Mouse (Mus musculus): Measurements from ENCODE around the gene Ppp1r12b. TPM values are rescaled to one million over a fixed set of nuclear protein-coding genes. Genes with fewer than 3 reads are reported as not detected.

The Ppp1r12b gene
- polyA plus RNA-seq, 1 experiment from 2014 or later, result 6.3 TPM

DNA sequence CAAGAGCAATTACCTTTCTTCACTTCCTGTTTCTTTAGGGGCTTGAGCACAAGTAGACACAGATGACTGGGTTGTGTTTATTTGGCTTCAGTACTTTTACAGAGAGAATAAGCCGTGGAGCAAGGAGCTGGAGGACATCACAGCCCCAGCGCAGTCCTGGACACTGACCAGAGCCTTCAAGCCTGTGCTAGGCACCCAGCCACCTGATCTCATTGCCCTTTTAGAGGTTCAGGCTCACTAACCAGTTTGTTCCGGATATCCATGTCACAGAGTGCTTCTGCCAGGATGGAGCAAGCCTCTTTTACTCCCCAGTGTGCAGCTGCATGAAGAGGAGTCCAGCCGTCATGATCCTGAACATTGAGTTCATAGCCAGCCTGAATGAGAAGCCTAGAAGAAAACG, 63.8 kb downstream of the Ppp1r12b start:
- Histone ChIP-seq H3K4me3 (ENCODE audit: low read depth, low read length) (no peak overlapping the region), H3K4me1 (ENCODE audit: control insufficient read depth, insufficient read depth, low read length) (no peaks in the 10 kb centered on the region), H3K27me3 (ENCODE audit: control insufficient read depth, insufficient read depth, low read length) (no peaks in the 10 kb centered on the region), H3K9ac (ENCODE audit: low read length) (no peak overlapping the region), H3K4me2 (ENCODE audit: low read depth, severe bottlenecking) (no peak overlapping the region), H3K9me3 (ENCODE audit: control insufficient read depth, low read length) (no peaks in the 10 kb centered on the region), H3K36me3 (ENCODE audit: control insufficient read depth, insufficient read depth, low read length) (no peaks in the 10 kb centered on the region), H3K27ac (replicated peaks; ENCODE audit: low read depth, low read length) (no peak overlapping the region)
- 84% methylated on average over 5 of the region's 5 CpGs for WGBS
- ATAC-seq (ENCODE audit: insufficient number of reproducible peaks, low FRiP score, low TSS enrichment, low read depth) (no peak), DNase-seq (ENCODE audit: low spot score) (no peak)

DNA sequence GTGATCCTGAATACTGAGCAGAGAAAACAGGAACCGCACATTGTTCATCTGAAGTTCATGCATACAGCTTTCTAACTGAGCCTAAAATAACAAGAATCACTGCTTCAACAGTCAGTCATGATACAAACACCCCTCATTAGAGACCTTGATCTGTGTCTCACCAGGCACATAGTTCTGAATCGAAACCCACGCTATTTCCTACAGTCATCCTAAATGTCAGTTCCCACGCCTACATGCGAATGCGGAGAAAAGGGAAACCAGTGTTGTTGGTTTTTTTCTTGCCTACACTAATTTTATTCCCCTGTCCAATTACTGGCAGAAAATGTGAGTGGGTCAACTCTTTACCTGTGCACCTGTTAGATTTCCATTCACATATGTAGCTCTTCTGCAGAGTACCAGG, 66.1 kb downstream of the Ppp1r12b start:
- Histone ChIP-seq H3K4me2 (ENCODE audit: low read depth, severe bottlenecking) (no peak overlapping the region), H3K4me1 (ENCODE audit: control insufficient read depth, insufficient read depth, low read length) (no peaks in the 10 kb centered on the region), H3K27ac (replicated peaks; ENCODE audit: low read depth, low read length) (no peak overlapping the region), H3K9me3 (ENCODE audit: control insufficient read depth, low read length) (no peaks in the 10 kb centered on the region), H3K36me3 (ENCODE audit: control insufficient read depth, insufficient read depth, low read length) (no peaks in the 10 kb centered on the region), H3K27me3 (ENCODE audit: control insufficient read depth, insufficient read depth, low read length) (no peaks in the 10 kb centered on the region), H3K9ac (ENCODE audit: low read length) (no peak overlapping the region), H3K4me3 (ENCODE audit: low read depth, low read length) (no peak overlapping the region)
- no peak for DNase-seq (ENCODE audit: low spot score)
- WGBS, result 94% methylated on average over 6 of the region's 6 CpGs
- ATAC-seq (ENCODE audit: insufficient number of reproducible peaks, low FRiP score, low TSS enrichment, low read depth), result no peak

DNA sequence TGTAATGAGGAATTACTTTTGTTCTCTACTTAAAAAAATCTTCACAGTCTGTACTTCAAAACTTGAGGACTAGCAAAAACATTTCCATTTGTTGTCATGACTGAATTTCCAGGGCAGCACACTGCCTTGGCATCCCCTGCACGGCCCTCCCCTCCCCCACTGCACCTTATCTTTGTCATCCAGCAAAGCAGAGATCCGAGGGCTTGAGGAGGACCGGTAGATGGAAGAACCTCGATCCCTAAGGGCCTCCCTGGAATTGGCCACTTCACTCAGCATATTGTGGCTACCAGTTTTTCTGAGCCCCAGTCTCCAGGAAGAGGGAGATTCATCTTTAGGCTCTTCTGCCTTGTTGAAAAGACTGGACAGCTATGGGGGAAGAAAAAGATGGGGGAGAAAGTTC, 79.9 kb downstream of the Ppp1r12b start:
- ATAC-seq (ENCODE audit: insufficient number of reproducible peaks, low FRiP score, low TSS enrichment, low read depth) (no peak), DNase-seq (ENCODE audit: low spot score) (no peak)
- H3K4me3 ChIP-seq (ENCODE audit: low read depth, low read length), result no peak overlapping the region
- H3K27ac ChIP-seq (replicated peaks; ENCODE audit: low read depth, low read length), result no peak overlapping the region
- H3K4me1 ChIP-seq (ENCODE audit: control insufficient read depth, insufficient read depth, low read length), result no peaks in the 10 kb centered on the region
- WGBS, result 50% methylated on average over 4 of the region's 4 CpGs
- no peaks in the 10 kb centered on the region for H3K27me3 ChIP-seq (ENCODE audit: control insufficient read depth, insufficient read depth, low read length)
- H3K9ac ChIP-seq (ENCODE audit: low read length), result no peak overlapping the region
- H3K4me2 ChIP-seq (ENCODE audit: low read depth, severe bottlenecking), result no peak overlapping the region
- H3K9me3 ChIP-seq (ENCODE audit: control insufficient read depth, low read length), result no peaks in the 10 kb centered on the region
- no peaks in the 10 kb centered on the region; the same call in 1 of the 2 replicates for H3K36me3 ChIP-seq (ENCODE audit: control insufficient read depth, insufficient read depth, low read length)

DNA sequence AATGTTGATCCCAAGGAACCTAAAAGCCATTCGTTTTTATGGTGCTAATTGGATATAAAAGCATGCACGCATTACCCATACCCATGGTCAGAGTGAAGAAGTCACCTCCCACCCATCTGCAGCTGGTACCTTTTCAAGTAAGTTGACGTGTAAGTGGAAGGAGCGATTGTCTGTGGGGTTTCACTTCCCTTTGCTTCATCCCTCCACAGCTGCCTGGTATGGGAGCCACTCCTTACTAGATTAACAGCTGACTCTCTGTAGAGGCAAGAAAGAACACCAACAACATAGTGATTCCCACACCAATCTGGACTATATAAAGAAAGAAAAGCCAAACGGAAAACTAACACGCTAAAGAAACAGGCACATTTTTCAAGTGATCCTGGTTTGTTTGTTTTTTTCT, 83.1 kb downstream of the Ppp1r12b start:
- Histone ChIP-seq H3K27ac (replicated peaks; ENCODE audit: low read depth, low read length) (no peak overlapping the region), H3K36me3 (ENCODE audit: control insufficient read depth, insufficient read depth, low read length) (no peaks in the 10 kb centered on the region; the same call in 1 of the 2 replicates), H3K9ac (ENCODE audit: low read length) (no peak overlapping the region), H3K27me3 (ENCODE audit: control insufficient read depth, insufficient read depth, low read length) (no peaks in the 10 kb centered on the region), H3K4me2 (ENCODE audit: low read depth, severe bottlenecking) (no peak overlapping the region), H3K9me3 (ENCODE audit: control insufficient read depth, low read length) (no peaks in the 10 kb centered on the region), H3K4me1 (ENCODE audit: control insufficient read depth, insufficient read depth, low read length) (no peaks in the 10 kb centered on the region), H3K4me3 (ENCODE audit: low read depth, low read length) (no peak overlapping the region)
- WGBS, result 75% methylated on average over 6 of the region's 6 CpGs
- DNase-seq (ENCODE audit: low spot score), result no peak
- ATAC-seq (ENCODE audit: insufficient number of reproducible peaks, low FRiP score, low TSS enrichment, low read depth), result no peak

DNA sequence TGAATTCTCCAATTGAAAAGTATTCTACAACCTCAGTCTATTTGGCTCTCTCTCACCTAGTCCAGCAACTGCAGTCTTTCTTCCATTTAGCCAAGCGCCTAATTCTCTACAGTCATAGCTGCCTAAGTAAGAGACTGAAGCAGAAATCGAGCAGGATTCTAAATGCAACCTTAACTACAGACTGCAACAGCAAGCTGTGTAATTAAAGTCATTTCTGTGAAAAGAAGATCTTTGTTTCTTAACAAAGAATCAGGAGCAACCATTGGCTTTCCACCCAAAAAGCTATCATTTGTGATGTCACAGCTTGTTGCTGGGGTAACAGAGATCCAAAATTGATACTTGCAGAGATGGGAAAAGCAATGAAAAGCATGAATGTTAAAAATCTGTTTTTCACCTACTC, 89.3 kb downstream of the Ppp1r12b start:
- Histone ChIP-seq H3K36me3 (ENCODE audit: control insufficient read depth, insufficient read depth, low read length) (no peaks in the 10 kb centered on the region), H3K4me2 (ENCODE audit: low read depth, severe bottlenecking) (no peak overlapping the region), H3K4me3 (ENCODE audit: low read depth, low read length) (no peak overlapping the region), H3K4me1 (ENCODE audit: control insufficient read depth, insufficient read depth, low read length) (no peaks in the 10 kb centered on the region), H3K9me3 (ENCODE audit: control insufficient read depth, low read length) (no peaks in the 10 kb centered on the region), H3K9ac (ENCODE audit: low read length) (no peak overlapping the region), H3K27me3 (ENCODE audit: control insufficient read depth, insufficient read depth, low read length) (no peaks in the 10 kb centered on the region), H3K27ac (replicated peaks; ENCODE audit: low read depth, low read length) (no peak overlapping the region)
- DNase-seq (ENCODE audit: low spot score) (no peak), ATAC-seq (ENCODE audit: insufficient number of reproducible peaks, low FRiP score, low TSS enrichment, low read depth) (no peak)
- WGBS, result 92% methylated on average over 2 of the region's 2 CpGs

DNA sequence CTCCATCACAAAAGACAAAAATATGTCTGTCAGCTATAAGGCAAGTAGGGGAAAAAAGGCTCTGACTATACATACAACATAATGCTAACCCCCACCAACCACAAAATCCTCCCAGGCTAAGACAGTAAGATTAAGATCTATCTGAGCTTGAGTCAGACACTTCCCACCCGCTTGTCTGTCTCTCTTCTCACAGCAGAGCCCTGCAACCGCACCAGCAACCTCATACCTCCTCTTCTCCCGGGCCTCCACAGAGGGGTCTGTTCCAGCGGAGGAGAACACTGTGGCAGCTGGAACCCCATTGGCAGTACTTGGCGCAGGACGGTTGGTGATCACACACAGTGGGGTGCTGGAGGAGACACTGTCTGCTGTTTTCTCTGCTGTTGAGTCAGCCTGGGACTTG, 90.2 kb downstream of the Ppp1r12b start:
- H3K27me3 ChIP-seq (ENCODE audit: control insufficient read depth, insufficient read depth, low read length), result no peaks in the 10 kb centered on the region
- H3K9me3 ChIP-seq (ENCODE audit: control insufficient read depth, low read length), result no peaks in the 10 kb centered on the region
- H3K27ac ChIP-seq (replicated peaks; ENCODE audit: low read depth, low read length), result no peak overlapping the region
- no peak overlapping the region for H3K9ac ChIP-seq (ENCODE audit: low read length)
- H3K4me3 ChIP-seq (ENCODE audit: low read depth, low read length), result no peak overlapping the region
- H3K36me3 ChIP-seq (ENCODE audit: control insufficient read depth, insufficient read depth, low read length), result no peaks in the 10 kb centered on the region
- ATAC-seq (ENCODE audit: insufficient number of reproducible peaks, low FRiP score, low TSS enrichment, low read depth) (no peak), DNase-seq (ENCODE audit: low spot score) (no peak)
- 69% methylated on average over 6 of the region's 6 CpGs for WGBS
- no peak overlapping the region for H3K4me2 ChIP-seq (ENCODE audit: low read depth, severe bottlenecking)
- H3K4me1 ChIP-seq (ENCODE audit: control insufficient read depth, insufficient read depth, low read length), result 0 out of 2 replicates have a peak, but pooled peaks cover under 1% of the 10 kb centered on the region

DNA sequence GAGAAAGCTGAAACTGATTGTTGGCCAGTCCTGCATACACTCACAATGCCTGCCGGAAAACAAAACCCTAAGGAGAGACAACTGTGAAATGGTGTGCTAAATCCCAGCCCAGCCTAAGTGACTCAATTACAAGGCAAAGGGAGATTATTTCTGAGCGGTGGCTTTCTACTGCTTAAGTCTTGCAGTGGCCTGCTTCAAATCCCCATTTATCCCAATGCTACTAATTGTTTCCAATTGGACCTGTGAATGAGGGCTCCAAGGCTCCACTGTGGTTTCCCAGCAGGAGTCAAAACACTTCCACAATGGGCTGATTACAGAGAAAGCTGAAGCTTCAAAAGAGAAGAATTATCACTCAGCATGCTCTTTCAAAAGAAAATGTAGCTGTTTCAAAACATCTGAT, 95.2 kb downstream of the Ppp1r12b start:
- Histone ChIP-seq H3K36me3 (ENCODE audit: control insufficient read depth, insufficient read depth, low read length) (no peaks in the 10 kb centered on the region), H3K9ac (ENCODE audit: low read length) (no peak overlapping the region), H3K4me1 (ENCODE audit: control insufficient read depth, insufficient read depth, low read length) (0 out of 2 replicates have a peak, but pooled peaks cover 3% of the 10 kb centered on the region), H3K27ac (replicated peaks; ENCODE audit: low read depth, low read length) (no peak overlapping the region), H3K27me3 (ENCODE audit: control insufficient read depth, insufficient read depth, low read length) (no peaks in the 10 kb centered on the region), H3K4me3 (ENCODE audit: low read depth, low read length) (no peak overlapping the region), H3K9me3 (ENCODE audit: control insufficient read depth, low read length) (no peaks in the 10 kb centered on the region), H3K4me2 (ENCODE audit: low read depth, severe bottlenecking) (no peak overlapping the region)
- ATAC-seq (ENCODE audit: insufficient number of reproducible peaks, low FRiP score, low TSS enrichment, low read depth) (no peak), DNase-seq (ENCODE audit: low spot score) (no peak)
- WGBS, result 32% methylated on average over 2 of the region's 2 CpGs

DNA sequence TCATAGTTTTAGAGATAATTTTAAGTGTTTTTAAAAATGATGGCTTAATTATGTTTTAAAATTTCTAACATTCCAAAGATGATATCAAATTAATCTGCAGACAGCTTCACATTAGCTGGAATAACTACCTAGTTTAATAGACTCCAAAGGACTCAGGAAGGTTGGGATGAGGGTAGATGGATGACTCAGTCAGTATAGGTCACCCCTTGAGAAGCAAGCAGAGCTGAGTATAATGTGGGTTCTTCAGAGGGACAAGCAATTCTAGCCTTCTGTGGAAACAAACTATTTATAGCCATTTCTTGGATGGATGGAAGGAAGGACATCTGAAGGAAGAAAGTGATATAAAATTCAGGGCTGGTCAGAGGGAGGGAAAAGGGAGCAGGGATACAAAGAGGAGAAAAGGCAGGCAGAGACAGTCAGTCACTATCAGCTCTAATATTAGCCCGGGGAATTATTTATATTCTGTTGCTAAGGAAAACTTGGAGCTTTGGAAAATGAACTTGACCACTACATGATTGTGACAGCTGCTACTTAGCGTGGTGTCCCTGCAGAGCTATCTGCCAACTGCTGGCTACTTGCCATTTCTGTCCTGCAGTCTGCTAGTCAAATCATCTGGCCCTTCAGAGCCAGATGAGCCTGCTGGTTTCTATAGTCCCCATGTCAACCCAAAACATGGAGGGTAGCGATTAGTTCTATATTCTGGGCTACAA, 97.2 kb downstream of the Ppp1r12b start:
- no peak overlapping the region for H3K9ac ChIP-seq (ENCODE audit: low read length)
- DNase-seq (ENCODE audit: low spot score) (no peak), ATAC-seq (ENCODE audit: insufficient number of reproducible peaks, low FRiP score, low TSS enrichment, low read depth) (no peak)
- H3K4me1 ChIP-seq (ENCODE audit: control insufficient read depth, insufficient read depth, low read length), result 0 out of 2 replicates have a peak, but pooled peaks cover 3% of the 10 kb centered on the region
- WGBS, result 91% methylated on average over 3 of the region's 3 CpGs
- no peak overlapping the region for H3K27ac ChIP-seq (replicated peaks; ENCODE audit: low read depth, low read length)
- no peaks in the 10 kb centered on the region for H3K9me3 ChIP-seq (ENCODE audit: control insufficient read depth, low read length)
- no peak overlapping the region for H3K4me2 ChIP-seq (ENCODE audit: low read depth, severe bottlenecking)
- H3K36me3 ChIP-seq (ENCODE audit: control insufficient read depth, insufficient read depth, low read length), result no peaks in the 10 kb centered on the region
- H3K4me3 ChIP-seq (ENCODE audit: low read depth, low read length), result no peak overlapping the region
- H3K27me3 ChIP-seq (ENCODE audit: control insufficient read depth, insufficient read depth, low read length), result no peaks in the 10 kb centered on the region

Measured in limb, embryonic 11.5 days (tissue).